Mouse (Mus musculus): ENCODE data around the gene Galnt6. TPM values are rescaled to one million over a fixed set of nuclear protein-coding genes. Genes with fewer than 3 reads are reported as not detected.

The Galnt6 gene
- polyA plus RNA-seq, 1 experiment from 2014 or later = 0.09 TPM

- H3K36me3 ChIP-seq (ENCODE audit: control insufficient read depth, insufficient read depth, low read length) = no peaks in the 10 kb centered on the region
- no peaks in the 10 kb centered on the region for H3K27me3 ChIP-seq (replicated peaks; ENCODE audit: control insufficient read depth, insufficient read depth, low read length)
- no peak overlapping the region for H3K4me2 ChIP-seq (ENCODE audit: low read length)
- H3K4me1 ChIP-seq (ENCODE audit: control insufficient read depth, insufficient read depth, low read length) = peaks cover 12% of the 10 kb centered on the region
- no peak overlapping the region for H3K27ac ChIP-seq (ENCODE audit: low read depth, low read length)
- H3K9me3 ChIP-seq (replicated peaks; ENCODE audit: control insufficient read depth, low read length) = no peaks in the 10 kb centered on the region
- ATAC-seq (no peak), DNase-seq (ENCODE audit: low spot score) (no peak)
- no peak overlapping the region for H3K4me3 ChIP-seq (ENCODE audit: low read depth, low read length)
- 46% methylated on average over 3 of the region's 3 CpGs for WGBS
- no peak overlapping the region for H3K9ac ChIP-seq (ENCODE audit: low read length)
Observed at GRCm38 (mm10) chr15:100755881-100756624, 26.9 kb upstream of the Galnt6 start.

- ATAC-seq (0 out of 2 replicates have a peak, but pooled peaks have one; percentile 24), DNase-seq (ENCODE audit: low spot score) (no peak)
- Histone ChIP-seq H3K9ac (ENCODE audit: low read length) (peak overlapping the region; percentile 47; the same call in 1 of the 2 replicates), H3K36me3 (ENCODE audit: control insufficient read depth, insufficient read depth, low read length) (no peaks in the 10 kb centered on the region), H3K27me3 (replicated peaks; ENCODE audit: control insufficient read depth, insufficient read depth, low read length) (no peaks in the 10 kb centered on the region), H3K4me2 (ENCODE audit: low read length) (peak overlapping the region; percentile 46), H3K4me3 (ENCODE audit: low read depth, low read length) (no peak overlapping the region; the same call in 1 of the 2 replicates), H3K9me3 (replicated peaks; ENCODE audit: control insufficient read depth, low read length) (no peaks in the 10 kb centered on the region), H3K4me1 (ENCODE audit: control insufficient read depth, insufficient read depth, low read length) (peaks cover 7% of the 10 kb centered on the region), H3K27ac (ENCODE audit: low read depth, low read length) (peak overlapping the region; percentile 60; the same call in 1 of the 2 replicates)
- WGBS = 17% methylated on average over 6 of the region's 8 CpGs
Observed at GRCm38 (mm10) chr15:100755498-100755859, 26.3 kb upstream of the Galnt6 start.

GRCm38 (mm10) chr15:100754805-100755497 is 25.8 kb upstream of the Galnt6 start:
- ATAC-seq (0 out of 2 replicates have a peak, but pooled peaks have one; percentile 22), DNase-seq (ENCODE audit: low spot score) (peak; percentile 62)
- H3K36me3 ChIP-seq (ENCODE audit: control insufficient read depth, insufficient read depth, low read length) = no peaks in the 10 kb centered on the region
- H3K9ac ChIP-seq (ENCODE audit: low read length) = peak overlapping the region; percentile 47; the same call in 1 of the 2 replicates
- 8% methylated on average over 11 of the region's 11 CpGs for WGBS
- H3K27ac ChIP-seq (ENCODE audit: low read depth, low read length) = peak overlapping the region; percentile 60; the same call in 1 of the 2 replicates
- no peaks in the 10 kb centered on the region for H3K9me3 ChIP-seq (replicated peaks; ENCODE audit: control insufficient read depth, low read length)
- H3K4me3 ChIP-seq (ENCODE audit: low read depth, low read length) = no peak overlapping the region; the same call in 1 of the 2 replicates
- H3K4me2 ChIP-seq (ENCODE audit: low read length) = peak overlapping the region; percentile 46
- H3K4me1 ChIP-seq (ENCODE audit: control insufficient read depth, insufficient read depth, low read length) = peaks cover 7% of the 10 kb centered on the region
- no peaks in the 10 kb centered on the region for H3K27me3 ChIP-seq (replicated peaks; ENCODE audit: control insufficient read depth, insufficient read depth, low read length)

GRCm38 (mm10) chr15:100754041-100754440 is 24.9 kb upstream of the Galnt6 start:
- H3K4me2 ChIP-seq (ENCODE audit: low read length) = no peak overlapping the region
- 48% methylated on average over 7 of the region's 7 CpGs for WGBS
- H3K9ac ChIP-seq (ENCODE audit: low read length) = no peak overlapping the region
- DNase-seq (ENCODE audit: low spot score) = no peak
- no peaks in the 10 kb centered on the region for H3K9me3 ChIP-seq (replicated peaks; ENCODE audit: control insufficient read depth, low read length)
- no peaks in the 10 kb centered on the region for H3K27me3 ChIP-seq (replicated peaks; ENCODE audit: control insufficient read depth, insufficient read depth, low read length)
- no peaks in the 10 kb centered on the region for H3K36me3 ChIP-seq (ENCODE audit: control insufficient read depth, insufficient read depth, low read length)
- no peak overlapping the region for H3K4me3 ChIP-seq (ENCODE audit: low read depth, low read length)
- no peak for ATAC-seq
- peaks cover 7% of the 10 kb centered on the region for H3K4me1 ChIP-seq (ENCODE audit: control insufficient read depth, insufficient read depth, low read length)
- H3K27ac ChIP-seq (ENCODE audit: low read depth, low read length) = no peak overlapping the region

DNA sequence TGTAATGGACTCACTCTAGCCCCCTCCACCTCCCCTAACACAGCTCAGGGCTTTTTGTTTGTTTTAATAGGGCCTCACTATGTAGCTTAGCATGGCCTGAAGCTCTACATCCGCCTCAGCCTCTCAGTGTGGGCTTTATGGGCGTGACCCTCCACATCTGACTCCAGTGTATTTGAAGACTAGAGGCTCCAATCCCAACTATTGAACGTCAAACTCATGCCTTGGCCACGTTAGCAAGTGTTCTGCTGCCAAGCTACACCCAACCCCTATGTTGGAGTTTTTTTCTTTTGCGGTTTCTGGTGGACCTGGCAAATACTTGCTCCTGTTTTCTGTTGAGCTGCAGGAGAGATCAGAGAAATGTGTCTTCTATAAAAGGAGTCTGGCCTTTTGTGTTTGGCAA is 23.9 kb upstream of the Galnt6 start:
- 63% methylated on average over 5 of the region's 5 CpGs for WGBS
- H3K4me1 ChIP-seq (ENCODE audit: control insufficient read depth, insufficient read depth, low read length) = peaks cover 7% of the 10 kb centered on the region

GRCm38 (mm10) chr15:100752439-100752838 is 23.3 kb upstream of the Galnt6 start:
- Histone ChIP-seq H3K27ac (ENCODE audit: low read depth, low read length) (no peak overlapping the region), H3K9me3 (replicated peaks; ENCODE audit: control insufficient read depth, low read length) (no peaks in the 10 kb centered on the region), H3K36me3 (ENCODE audit: control insufficient read depth, insufficient read depth, low read length) (no peaks in the 10 kb centered on the region), H3K4me1 (ENCODE audit: control insufficient read depth, insufficient read depth, low read length) (peaks cover 7% of the 10 kb centered on the region), H3K4me2 (ENCODE audit: low read length) (no peak overlapping the region), H3K27me3 (replicated peaks; ENCODE audit: control insufficient read depth, insufficient read depth, low read length) (no peaks in the 10 kb centered on the region), H3K9ac (ENCODE audit: low read length) (no peak overlapping the region), H3K4me3 (ENCODE audit: low read depth, low read length) (no peak overlapping the region)
- DNase-seq (ENCODE audit: low spot score) (no peak), ATAC-seq (no peak)
- WGBS = 83% methylated on average over 2 of the region's 2 CpGs

More for the DNA sequence above, 23.9 kb upstream of the Galnt6 start:
- Histone ChIP-seq H3K27ac (ENCODE audit: low read depth, low read length) (no peak overlapping the region), H3K9me3 (replicated peaks; ENCODE audit: control insufficient read depth, low read length) (no peaks in the 10 kb centered on the region), H3K36me3 (ENCODE audit: control insufficient read depth, insufficient read depth, low read length) (no peaks in the 10 kb centered on the region), H3K4me3 (ENCODE audit: low read depth, low read length) (no peak overlapping the region), H3K4me2 (ENCODE audit: low read length) (no peak overlapping the region), H3K27me3 (replicated peaks; ENCODE audit: control insufficient read depth, insufficient read depth, low read length) (no peaks in the 10 kb centered on the region), H3K9ac (ENCODE audit: low read length) (no peak overlapping the region)
- no peak for DNase-seq (ENCODE audit: low spot score)
- no peak for ATAC-seq

DNA sequence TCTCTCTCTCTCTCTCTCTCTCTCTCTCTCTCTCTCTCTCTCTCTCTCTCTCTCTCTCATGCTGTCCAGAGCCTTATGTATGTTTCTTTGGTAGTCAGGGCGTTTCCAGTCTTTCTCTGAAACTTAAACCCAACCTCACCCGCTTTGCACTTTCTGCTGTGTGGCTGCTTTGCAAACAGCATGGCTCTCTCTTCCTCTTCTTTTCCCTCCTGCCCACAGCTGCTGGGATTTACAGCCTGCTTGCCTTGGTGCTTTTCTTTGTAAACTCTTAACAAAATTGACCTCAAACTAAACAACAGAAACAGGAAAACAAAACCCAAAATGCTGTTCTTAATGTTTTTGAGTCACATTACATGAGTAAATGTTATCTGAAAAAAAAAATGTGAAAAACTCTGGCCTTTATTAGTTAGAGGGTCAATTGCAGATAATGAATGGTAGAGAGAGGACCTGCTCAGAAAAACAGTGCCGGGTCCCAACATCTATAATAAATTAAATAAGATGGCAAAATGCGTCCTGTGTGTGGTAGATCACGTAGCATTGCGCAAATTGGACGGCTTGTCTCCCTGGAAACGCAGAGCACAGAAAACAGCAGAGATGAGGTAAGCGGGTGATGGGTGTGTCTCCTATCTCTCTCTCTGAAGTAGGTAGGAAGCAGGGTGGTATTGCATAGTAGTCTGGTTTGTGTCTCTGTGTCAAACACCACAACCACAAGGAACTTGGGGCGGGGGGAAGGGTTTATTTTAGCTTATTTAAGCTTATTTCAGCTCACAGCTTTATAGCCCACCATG is 20.8 kb upstream of the Galnt6 start:
- Histone ChIP-seq H3K27me3 (replicated peaks; ENCODE audit: control insufficient read depth, insufficient read depth, low read length) (no peaks in the 10 kb centered on the region), H3K9me3 (replicated peaks; ENCODE audit: control insufficient read depth, low read length) (no peaks in the 10 kb centered on the region), H3K27ac (ENCODE audit: low read depth, low read length) (no peak overlapping the region), H3K4me3 (ENCODE audit: low read depth, low read length) (no peak overlapping the region), H3K9ac (ENCODE audit: low read length) (no peak overlapping the region), H3K4me2 (ENCODE audit: low read length) (no peak overlapping the region), H3K4me1 (ENCODE audit: control insufficient read depth, insufficient read depth, low read length) (peaks cover under 1% of the 10 kb centered on the region; the same call in 1 of the 2 replicates), H3K36me3 (ENCODE audit: control insufficient read depth, insufficient read depth, low read length) (no peaks in the 10 kb centered on the region)
- WGBS = 72% methylated on average over 10 of the region's 10 CpGs
- DNase-seq (ENCODE audit: low spot score) (no peak), ATAC-seq (no peak)

GRCm38 (mm10) chr15:100748584-100748983 is 19.4 kb upstream of the Galnt6 start:
- H3K36me3 ChIP-seq (ENCODE audit: control insufficient read depth, insufficient read depth, low read length) = no peaks in the 10 kb centered on the region
- H3K27me3 ChIP-seq (replicated peaks; ENCODE audit: control insufficient read depth, insufficient read depth, low read length) = no peaks in the 10 kb centered on the region
- no peak overlapping the region for H3K9ac ChIP-seq (ENCODE audit: low read length)
- ATAC-seq (no peak), DNase-seq (ENCODE audit: low spot score) (no peak)
- H3K27ac ChIP-seq (ENCODE audit: low read depth, low read length) = no peak overlapping the region
- no peak overlapping the region for H3K4me3 ChIP-seq (ENCODE audit: low read depth, low read length)
- H3K4me2 ChIP-seq (ENCODE audit: low read length) = no peak overlapping the region
- 88% methylated on average over 3 of the region's 3 CpGs for WGBS
- H3K9me3 ChIP-seq (replicated peaks; ENCODE audit: control insufficient read depth, low read length) = no peaks in the 10 kb centered on the region
- no peaks in the 10 kb centered on the region for H3K4me1 ChIP-seq (ENCODE audit: control insufficient read depth, insufficient read depth, low read length)
